Mouse (Mus musculus): ENCODE results near the gene Kcnj9.

DNA sequence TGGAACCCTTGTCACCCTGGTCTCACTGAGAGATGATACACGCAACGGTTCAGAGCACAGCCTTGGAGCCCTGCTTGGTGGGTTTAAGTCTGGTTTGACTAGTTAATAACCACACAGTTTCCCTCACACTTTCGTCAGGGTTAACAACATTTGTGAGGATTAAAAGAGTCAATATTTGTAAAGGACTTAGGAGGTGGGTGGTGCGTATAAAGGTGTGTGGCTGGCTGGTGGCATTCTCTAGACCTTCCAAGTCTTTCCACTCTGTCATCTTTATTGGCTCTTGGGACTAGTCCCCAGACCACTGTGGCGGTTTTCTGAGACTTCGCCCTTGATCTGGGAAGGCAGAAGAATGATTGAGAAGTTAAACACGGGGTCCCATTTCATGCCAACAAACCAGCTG is 15.7 kb upstream of the Kcnj9 start:
- no peak for TF ChIP-seq EP300 (IDR thresholded peaks at IDR 0.05; ENCODE audit: low read depth)
- no peak for TF ChIP-seq CTCF (IDR thresholded peaks at IDR 0.05; ENCODE audit: low read depth)
